Mouse (Mus musculus): ENCODE data around the gene Cyba. TPM values are rescaled to one million over a fixed set of nuclear protein-coding genes. Genes with fewer than 3 reads are reported as not detected.

Cyba gene
- polyA plus RNA-seq, 1 experiment, result 242 TPM

DNA sequence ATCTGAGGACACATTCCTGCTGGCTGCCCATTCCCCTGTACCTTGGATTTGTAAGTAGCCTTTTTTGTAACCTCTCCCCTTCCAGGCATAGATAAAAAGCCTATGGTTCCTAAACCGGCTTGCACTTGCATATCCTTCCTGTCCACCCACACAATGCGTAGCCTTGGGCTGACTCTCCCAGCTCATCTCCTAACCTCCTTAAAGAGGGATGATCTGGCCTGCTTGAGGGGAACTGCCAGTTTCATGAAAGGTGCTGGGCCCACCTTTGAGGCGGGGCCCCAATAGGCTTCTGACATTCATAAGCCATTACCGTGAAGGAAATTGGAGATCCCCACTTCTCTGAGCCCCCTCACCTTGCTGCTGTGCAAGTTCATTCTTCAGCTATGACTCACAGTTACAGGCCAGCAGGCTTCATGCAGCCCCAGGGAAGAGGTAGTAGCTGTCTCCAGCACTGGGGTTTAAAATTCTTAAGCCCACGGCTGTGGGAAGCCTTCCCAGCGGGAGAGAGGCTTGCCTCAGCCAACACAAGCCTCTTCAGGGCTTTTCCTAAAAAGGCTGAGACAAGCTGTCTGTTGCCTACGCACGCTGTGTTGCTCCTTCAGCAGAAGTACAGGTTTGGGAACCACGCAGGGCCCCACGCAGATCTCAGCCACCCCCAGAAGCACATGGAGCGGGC, 28.9 kb upstream of the Cyba start:
- peaks cover 23% of the 10 kb centered on the region for H3K4me1 ChIP-seq (ENCODE audit: control insufficient read depth, insufficient read depth, insufficient read length, low read length)
- H3K27me3 ChIP-seq (ENCODE audit: control insufficient read depth, insufficient read depth, low read length), result peaks cover 4% of the 10 kb centered on the region; the same call in 1 of the 2 replicates
- 80% methylated on average over 11 of the region's 11 CpGs for WGBS
- TF ChIP-seq CTCF (IDR thresholded peaks at IDR 0.05; ENCODE audit: extremely low read depth, insufficient read length, insufficient replicate concordance, low read depth, low read length) (no peak), POLR2A (IDR thresholded peaks at IDR 0.05; ENCODE audit: low read depth, low read length) (no peak)
- no peak overlapping the region for H3K27ac ChIP-seq (ENCODE audit: insufficient read depth, low read depth, low read length)
- H3K4me3 ChIP-seq (ENCODE audit: low read depth, low read length), result no peak overlapping the region
- peaks cover 6% of the 10 kb centered on the region; the same call in 1 of the 2 replicates for H3K36me3 ChIP-seq (ENCODE audit: control insufficient read depth, insufficient read depth, low read length)

DNA sequence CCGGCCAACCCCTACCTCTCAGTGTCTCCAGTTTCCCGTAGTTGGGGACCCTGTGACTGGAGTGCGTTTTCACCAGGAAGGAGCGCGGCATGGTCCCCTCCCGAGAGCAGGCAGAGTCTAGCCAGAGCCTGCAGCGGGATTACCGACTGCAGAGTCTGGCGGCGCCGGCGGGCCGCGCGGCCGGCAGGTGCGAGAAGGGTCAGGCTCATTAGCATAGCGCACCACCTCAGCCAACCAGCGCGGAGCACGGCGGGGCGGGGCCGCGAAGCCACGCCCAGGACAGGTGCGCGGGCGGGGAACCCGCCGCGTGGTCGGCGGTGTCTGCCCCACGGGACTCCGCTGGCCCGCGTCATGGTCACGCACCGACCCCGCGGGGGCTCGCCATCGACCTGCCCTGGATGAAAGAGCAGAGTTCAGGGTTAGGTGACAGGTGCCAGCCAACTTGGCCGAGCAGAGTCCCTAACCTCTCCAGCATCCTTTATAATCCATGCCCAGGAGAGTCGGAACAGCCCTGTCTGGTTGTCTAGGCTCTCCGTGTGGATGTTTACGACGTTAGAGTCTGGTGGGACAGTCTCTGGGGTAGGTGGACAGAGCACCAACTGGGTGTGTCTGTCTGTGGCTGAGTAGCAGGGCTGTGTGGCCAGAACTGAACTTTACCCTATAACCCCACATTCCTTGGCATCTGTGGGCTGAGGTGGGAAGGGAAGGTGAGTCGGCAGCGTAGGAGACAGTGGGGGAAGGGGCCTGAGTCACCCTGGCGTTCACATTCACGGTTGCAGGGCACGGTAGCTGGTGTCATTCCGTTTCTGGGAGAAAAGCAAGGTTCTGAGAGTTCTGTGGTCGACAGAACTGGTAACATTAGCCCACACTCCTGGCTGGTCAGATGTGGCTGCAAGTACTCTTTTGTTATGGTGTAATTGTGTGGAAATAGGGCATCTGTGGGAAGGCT, 28.1 kb upstream of the Cyba start, which contains the start of gene Snai3:
Snai3 (minus strand) TSS at position 210 of the 949 bp plus-strand sequence.
- Histone ChIP-seq H3K27me3 (ENCODE audit: control insufficient read depth, insufficient read depth, low read length) (peaks cover 4% of the 10 kb centered on the region; the same call in 1 of the 2 replicates), H3K36me3 (ENCODE audit: control insufficient read depth, insufficient read depth, low read length) (peaks cover 1% of the 10 kb centered on the region; the same call in 1 of the 2 replicates), H3K27ac (ENCODE audit: insufficient read depth, low read depth, low read length) (peak within 1 kb of the TSS; percentile 24; the same call in 1 of the 2 replicates), H3K4me3 (ENCODE audit: low read depth, low read length) (peak within 1 kb of the TSS; percentile 59), H3K4me1 (ENCODE audit: control insufficient read depth, insufficient read depth, insufficient read length, low read length) (peaks cover 23% of the 10 kb centered on the region)
- 3% methylated on average over 56 of the region's 56 CpGs for WGBS
- TF ChIP-seq POLR2A (IDR thresholded peaks at IDR 0.05; ENCODE audit: low read depth, low read length) (peak; percentile 37; the same call in 1 of the 2 replicates), CTCF (IDR thresholded peaks at IDR 0.05; ENCODE audit: extremely low read depth, insufficient read length, insufficient replicate concordance, low read depth, low read length) (no peak)

DNA sequence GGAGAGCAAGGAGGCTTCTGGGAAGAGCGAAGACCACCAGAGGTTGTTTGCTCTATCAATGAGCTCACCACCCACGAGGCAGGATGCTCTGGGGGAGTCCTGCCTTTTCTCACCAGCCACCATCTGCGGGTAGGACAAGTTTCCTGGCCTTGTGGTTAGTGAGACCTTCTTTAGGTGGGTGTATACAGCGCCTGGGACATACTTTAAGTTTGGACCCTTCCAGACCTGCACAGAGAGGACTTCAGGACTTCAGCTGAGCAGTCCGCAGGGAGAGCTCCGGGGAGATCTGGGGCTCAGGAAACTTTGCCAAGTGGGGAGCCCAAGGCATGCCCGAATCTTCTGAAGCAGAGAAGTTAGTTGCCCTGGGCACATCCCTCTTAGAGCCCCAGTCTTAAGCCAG, 27.3 kb upstream of the Cyba start:
- TF ChIP-seq CTCF (IDR thresholded peaks at IDR 0.05; ENCODE audit: extremely low read depth, insufficient read length, insufficient replicate concordance, low read depth, low read length) (no peak), POLR2A (IDR thresholded peaks at IDR 0.05; ENCODE audit: low read depth, low read length) (no peak)
- peak overlapping the region; percentile 59 for H3K4me3 ChIP-seq (ENCODE audit: low read depth, low read length)
- peaks cover 23% of the 10 kb centered on the region for H3K4me1 ChIP-seq (ENCODE audit: control insufficient read depth, insufficient read depth, insufficient read length, low read length)
- H3K27me3 ChIP-seq (ENCODE audit: control insufficient read depth, insufficient read depth, low read length), result peaks cover 4% of the 10 kb centered on the region; the same call in 1 of the 2 replicates
- WGBS, result 21% methylated on average over 7 of the region's 7 CpGs
- H3K27ac ChIP-seq (ENCODE audit: insufficient read depth, low read depth, low read length), result no peak overlapping the region
- no peaks in the 10 kb centered on the region for H3K36me3 ChIP-seq (ENCODE audit: control insufficient read depth, insufficient read depth, low read length)

DNA sequence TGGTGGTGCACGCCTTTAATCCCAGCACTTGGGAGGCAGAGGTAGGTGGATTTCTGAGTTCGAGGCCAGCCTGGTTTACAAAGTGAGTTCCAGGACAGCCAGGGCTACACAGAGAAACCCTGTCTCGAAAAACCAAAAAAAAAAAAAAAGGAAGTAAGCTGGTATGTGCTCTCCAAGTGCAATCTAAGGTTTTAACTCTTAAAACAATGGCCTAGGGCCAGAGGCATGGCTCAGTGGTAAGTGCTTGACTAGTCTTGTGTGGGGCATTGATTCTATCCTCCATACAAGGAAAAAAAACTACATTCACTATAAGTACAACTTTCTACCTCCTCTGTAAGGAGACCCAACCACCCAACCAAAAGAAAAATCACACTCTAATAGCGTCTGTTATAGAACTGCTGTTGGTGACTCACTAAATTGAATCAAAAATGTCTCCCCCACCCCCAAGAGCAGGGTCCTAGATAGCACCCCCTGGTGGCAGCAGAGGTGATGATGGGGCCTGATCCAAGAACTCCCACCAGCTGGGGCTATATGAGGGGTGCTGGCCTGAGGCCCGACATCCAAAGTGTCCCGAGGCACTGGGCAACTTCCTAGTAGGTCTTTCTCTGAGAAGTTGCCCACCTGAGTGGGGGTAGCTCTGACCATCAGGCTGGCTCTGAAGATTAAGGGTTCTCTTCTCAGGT, 26.6 kb upstream of the Cyba start:
- Histone ChIP-seq H3K27me3 (ENCODE audit: control insufficient read depth, insufficient read depth, low read length) (peaks cover 4% of the 10 kb centered on the region; the same call in 1 of the 2 replicates), H3K36me3 (ENCODE audit: control insufficient read depth, insufficient read depth, low read length) (no peaks in the 10 kb centered on the region), H3K4me1 (ENCODE audit: control insufficient read depth, insufficient read depth, insufficient read length, low read length) (peaks cover 23% of the 10 kb centered on the region), H3K27ac (ENCODE audit: insufficient read depth, low read depth, low read length) (no peak overlapping the region), H3K4me3 (ENCODE audit: low read depth, low read length) (peak overlapping the region; percentile 59)
- TF ChIP-seq CTCF (IDR thresholded peaks at IDR 0.05; ENCODE audit: extremely low read depth, insufficient read length, insufficient replicate concordance, low read depth, low read length) (peak; percentile 31; the same call in 1 of the 2 replicates), POLR2A (IDR thresholded peaks at IDR 0.05; ENCODE audit: low read depth, low read length) (no peak)
- 66% methylated on average over 6 of the region's 6 CpGs for WGBS

- peaks cover 4% of the 10 kb centered on the region; the same call in 1 of the 2 replicates for H3K27me3 ChIP-seq (ENCODE audit: control insufficient read depth, insufficient read depth, low read length)
- no peak for TF ChIP-seq POLR2A (IDR thresholded peaks at IDR 0.05; ENCODE audit: low read depth, low read length)
- no peak for TF ChIP-seq CTCF (IDR thresholded peaks at IDR 0.05; ENCODE audit: extremely low read depth, insufficient read length, insufficient replicate concordance, low read depth, low read length)
- H3K27ac ChIP-seq (ENCODE audit: insufficient read depth, low read depth, low read length), result no peak overlapping the region
- H3K4me1 ChIP-seq (ENCODE audit: control insufficient read depth, insufficient read depth, insufficient read length, low read length), result peaks cover 10% of the 10 kb centered on the region; the same call in 1 of the 2 replicates
- no peaks in the 10 kb centered on the region for H3K36me3 ChIP-seq (ENCODE audit: control insufficient read depth, insufficient read depth, low read length)
- WGBS, result 85% methylated on average over 11 of the region's 11 CpGs
- H3K4me3 ChIP-seq (ENCODE audit: low read depth, low read length), result no peak overlapping the region
Observed at GRCm38 (mm10) chr8:122457171-122457570, 24.4 kb upstream of the Cyba start.

DNA sequence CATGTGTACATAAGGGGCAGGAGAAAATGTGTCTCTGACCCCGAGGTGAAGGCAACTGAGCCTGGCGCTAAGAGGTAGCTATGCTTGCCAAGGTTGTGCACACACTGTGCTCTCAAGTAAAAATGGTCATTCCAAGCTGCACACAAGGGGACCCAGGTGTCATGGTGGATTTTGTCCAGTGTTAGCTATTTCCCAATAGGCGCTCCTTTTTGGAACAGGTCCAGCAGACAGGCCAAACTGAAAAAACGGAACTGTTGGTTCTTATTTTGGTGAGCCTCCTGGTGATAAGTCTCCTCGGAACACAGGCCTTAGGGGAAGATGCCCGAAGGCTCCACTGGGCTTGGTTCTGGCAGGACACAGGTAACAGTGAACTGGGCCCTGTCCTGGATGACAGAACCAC, 21.7 kb upstream of the Cyba start:
- H3K4me3 ChIP-seq (ENCODE audit: low read depth, low read length), result no peak overlapping the region
- TF ChIP-seq POLR2A (IDR thresholded peaks at IDR 0.05; ENCODE audit: low read depth, low read length), result no peak
- TF ChIP-seq CTCF (IDR thresholded peaks at IDR 0.05; ENCODE audit: extremely low read depth, insufficient read length, insufficient replicate concordance, low read depth, low read length), result no peak
- 65% methylated on average over 6 of the region's 6 CpGs for WGBS
- H3K27me3 ChIP-seq (ENCODE audit: control insufficient read depth, insufficient read depth, low read length), result no peaks in the 10 kb centered on the region
- H3K4me1 ChIP-seq (ENCODE audit: control insufficient read depth, insufficient read depth, insufficient read length, low read length), result no peaks in the 10 kb centered on the region
- H3K27ac ChIP-seq (ENCODE audit: insufficient read depth, low read depth, low read length), result no peak overlapping the region
- no peaks in the 10 kb centered on the region for H3K36me3 ChIP-seq (ENCODE audit: control insufficient read depth, insufficient read depth, low read length)

All from small intestine, adult 2 months (tissue).